Mouse (Mus musculus) forebrain, embryonic 10.5 days (tissue): ENCODE measurements at regions not wholly inside any gene's neighbourhood (a gene's known extent, or its start where the extent isn't known, plus 50 kb on each side); places are given as distances from the start of the nearest gene placed in this dataset.
"Not testable (repeated sequence)": the region's sequence is repeated elsewhere in the genome, so short reads cannot be mapped to it uniquely, and the experiment has no call there.

Source experiments
- DNase-seq: peaks from one replicate; pipeline ENCODE4 v3.0.0-alpha.2; 2017; ENCODE audit warnings: low spot score; ENCODE audit errors: extremely low spot score
- H3K27ac ChIP-seq: fragments of 300-500 bp; sonication (generic); 2 replicates; pipeline ENCODE4 v1.5.1; 2016; ENCODE audit warnings: mild to moderate bottlenecking
- H3K27me3 ChIP-seq: fragments of 300-500 bp; sonication (generic); 2 replicates; pipeline ENCODE4 v1.6.1; 2016; ENCODE audit warnings: mild to moderate bottlenecking; ENCODE audit not compliant: poor library complexity, severe bottlenecking
- H3K36me3 ChIP-seq: fragments of 300-500 bp; sonication (generic); replicated peaks from 2 replicates; pipeline ENCODE4 v1.6.1; 2016; ENCODE audit warnings: mild to moderate bottlenecking, moderate library complexity
- H3K4me1 ChIP-seq: fragments of 300-500 bp; sonication (generic); 2 replicates; pipeline ENCODE4 v1.6.1; 2016
- H3K4me3 ChIP-seq: fragments of 300-500 bp; sonication (generic); 2 replicates; pipeline ENCODE4 v1.5.1; 2016; ENCODE audit warnings: mild to moderate bottlenecking, moderate library complexity
- H3K9me3 ChIP-seq: fragments of 300-500 bp; sonication (generic); 2 replicates; pipeline ENCODE4 v1.6.1; 2016; ENCODE audit warnings: mild to moderate bottlenecking, moderate library complexity
- WGBS: fragments of 180-500 bp; shearing (Covaris S2); methylation state at CpG from one replicate; pipeline ENCODE4 v1.1.7; 2016; 5-methylcytosine and 5-hydroxymethylcytosine counted together

DNA sequence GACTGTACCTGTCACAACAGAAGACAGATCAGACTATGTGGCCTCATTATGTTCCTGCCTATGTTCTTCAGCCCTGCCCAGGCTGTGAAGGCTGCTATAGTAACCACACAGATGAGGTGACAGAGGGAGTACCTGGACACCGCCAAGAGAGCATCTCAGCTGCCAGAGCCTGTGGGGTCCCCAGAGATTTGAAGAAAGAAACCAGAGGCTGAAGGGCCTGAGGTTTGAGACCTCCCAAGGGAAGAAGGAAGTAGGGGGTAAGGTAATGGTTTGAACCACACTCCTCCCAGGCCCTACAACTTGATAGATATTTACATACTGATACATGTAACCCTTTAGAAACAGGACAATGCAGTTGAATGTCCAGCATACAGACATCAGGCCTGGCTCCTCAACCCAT lies 407.7 kb downstream of the Ptpru start:
- Histone ChIP-seq H3K27me3 (no peaks in the 10 kb centered on the region; the same call in 1 of the 2 replicates), H3K27ac (peak overlapping the region; percentile 63; the same call in 1 of the 2 replicates), H3K4me1 (peaks cover 32% of the 10 kb centered on the region), H3K36me3 (no peaks in the 10 kb centered on the region), H3K4me3 (no peak overlapping the region), H3K9me3 (no peaks in the 10 kb centered on the region)
- DNase-seq = no peak
- WGBS = 92% methylated on average over 1 of the region's 1 CpGs

DNA sequence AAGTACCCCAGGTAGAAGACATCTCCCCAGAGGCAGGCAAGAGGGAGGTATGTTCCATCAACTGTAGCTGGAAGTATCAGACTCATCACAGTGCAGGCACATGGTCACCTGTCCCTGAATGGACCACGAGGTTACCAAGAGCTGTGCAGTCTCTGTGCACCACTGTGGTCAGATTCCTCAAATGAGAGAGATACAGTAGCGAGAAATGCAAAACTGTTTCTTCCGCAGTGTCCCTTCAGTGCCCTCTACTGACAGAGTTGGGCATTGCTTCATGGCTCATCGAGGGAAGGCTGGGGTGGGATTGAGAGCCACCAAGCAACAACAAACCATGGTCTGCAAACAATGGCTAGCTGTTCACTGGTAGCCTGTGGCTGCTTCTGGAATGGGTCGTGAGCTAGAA lies 406.9 kb downstream of the Ptpru start:
- Histone ChIP-seq H3K27me3 (no peaks in the 10 kb centered on the region; the same call in 1 of the 2 replicates), H3K9me3 (no peaks in the 10 kb centered on the region), H3K27ac (peak overlapping the region; percentile 12; the same call in 1 of the 2 replicates), H3K4me1 (peaks cover 28% of the 10 kb centered on the region), H3K4me3 (no peak overlapping the region), H3K36me3 (no peaks in the 10 kb centered on the region)
- peak; percentile 67 for DNase-seq
- whole genome bisulfite sequencing = 11% methylated on average over 5 of the region's 5 CpGs

GRCm38 (mm10) chr4:131432591-131433177 lies 405.4 kb downstream of the Ptpru start:
- DNase-seq = no peak
- Histone ChIP-seq H3K27me3 (no peaks in the 10 kb centered on the region; the same call in 1 of the 2 replicates), H3K4me3 (no peak overlapping the region), H3K9me3 (no peaks in the 10 kb centered on the region), H3K4me1 (peaks cover 35% of the 10 kb centered on the region), H3K36me3 (no peaks in the 10 kb centered on the region), H3K27ac (peak overlapping the region; percentile 13; the same call in 1 of the 2 replicates)
- 72% methylated on average over 13 of the region's 13 CpGs for WGBS

DNA sequence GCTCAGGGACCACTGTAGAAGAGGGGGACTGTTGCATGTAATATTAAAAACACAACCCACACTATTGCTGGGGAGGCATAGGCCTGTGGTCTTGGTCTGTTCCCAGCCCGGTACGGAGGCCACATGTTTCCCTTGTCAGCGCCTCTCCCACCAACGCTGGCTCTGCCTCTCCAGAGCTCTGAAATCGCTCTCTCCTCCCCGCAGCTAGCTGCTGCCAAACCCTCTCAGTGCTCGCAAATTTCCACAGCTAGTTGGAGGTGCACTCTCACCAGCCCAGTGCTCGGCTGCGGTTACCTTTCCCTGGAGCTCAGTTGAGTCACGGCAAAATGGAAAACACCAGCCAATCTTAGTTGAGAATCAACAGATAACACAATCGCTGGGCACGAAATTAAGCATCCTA lies 402.9 kb downstream of the Ptpru start:
- Histone ChIP-seq H3K9me3 (no peaks in the 10 kb centered on the region), H3K27me3 (no peaks in the 10 kb centered on the region), H3K4me3 (no peak overlapping the region), H3K27ac (no peak overlapping the region), H3K4me1 (peaks cover 26% of the 10 kb centered on the region), H3K36me3 (no peaks in the 10 kb centered on the region)
- no peak for DNase-seq
- WGBS = 90% methylated on average over 12 of the region's 12 CpGs

GRCm38 (mm10) chr4:131438403-131438802 lies 399.7 kb downstream of the Ptpru start:
- Histone ChIP-seq H3K4me3 (no peak overlapping the region), H3K27ac (no peak overlapping the region), H3K4me1 (peaks cover 10% of the 10 kb centered on the region; the same call in 1 of the 2 replicates), H3K9me3 (no peaks in the 10 kb centered on the region), H3K36me3 (no peaks in the 10 kb centered on the region), H3K27me3 (no peaks in the 10 kb centered on the region)
- DNase-seq = no peak
- WGBS = 74% methylated on average over 2 of the region's 2 CpGs

- no peak overlapping the region for H3K27ac ChIP-seq
- H3K27me3 ChIP-seq = no peaks in the 10 kb centered on the region
- H3K4me3 ChIP-seq = no peak overlapping the region
- DNase-seq = no peak
- H3K4me1 ChIP-seq = peaks cover 10% of the 10 kb centered on the region; the same call in 1 of the 2 replicates
- WGBS = 48% methylated on average over 2 of the region's 2 CpGs
- no peaks in the 10 kb centered on the region for H3K36me3 ChIP-seq
- H3K9me3 ChIP-seq = no peaks in the 10 kb centered on the region
Observed at GRCm38 (mm10) chr4:131438883-131439282, 399.2 kb downstream of the Ptpru start.

DNA sequence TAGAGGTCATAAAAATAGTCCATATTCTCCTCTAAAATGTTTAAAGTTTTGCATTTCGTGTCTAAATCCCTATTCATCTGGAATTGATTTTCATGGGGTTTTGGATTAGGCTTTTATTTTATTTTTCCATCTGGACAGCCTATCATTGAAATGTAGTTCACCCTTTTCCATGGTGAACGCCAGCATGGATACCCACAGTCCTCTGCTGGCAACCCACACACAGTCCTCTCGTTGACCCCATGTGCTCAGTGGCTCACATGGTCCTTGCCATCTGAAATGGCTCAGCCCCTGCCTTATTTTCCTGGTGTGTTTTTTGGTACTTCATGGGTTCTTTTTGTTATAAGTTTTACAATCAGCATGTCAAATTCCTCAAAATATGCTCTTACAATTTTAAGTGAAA lies 397.2 kb downstream of the Ptpru start:
- no peak for DNase-seq
- Histone ChIP-seq H3K27me3 (no peaks in the 10 kb centered on the region), H3K9me3 (no peaks in the 10 kb centered on the region), H3K36me3 (no peaks in the 10 kb centered on the region), H3K4me1 (peaks cover 10% of the 10 kb centered on the region; the same call in 1 of the 2 replicates), H3K27ac (no peak overlapping the region), H3K4me3 (no peak overlapping the region)
- 84% methylated on average over 3 of the region's 3 CpGs for WGBS

DNA sequence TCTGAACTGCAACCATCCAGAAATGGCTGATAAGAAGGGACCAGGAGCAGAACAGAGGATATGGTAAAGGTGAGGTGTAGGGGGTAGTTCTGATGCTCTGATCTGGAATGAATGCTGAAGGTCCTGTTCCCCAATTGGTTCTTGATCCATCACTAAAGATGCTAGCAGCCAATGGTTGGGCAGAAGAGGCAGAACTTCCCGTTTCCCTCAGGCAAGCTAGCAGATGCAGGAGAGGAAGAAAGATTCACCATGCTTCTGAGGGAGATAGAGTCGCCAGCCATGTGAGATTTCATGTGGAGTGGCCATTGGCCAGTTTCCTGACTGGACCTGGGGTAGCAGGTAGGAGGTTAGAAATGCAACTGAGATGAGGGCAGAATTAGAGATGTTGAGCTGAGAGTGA lies 394.6 kb downstream of the Ptpru start:
- Histone ChIP-seq H3K27ac (no peak overlapping the region), H3K4me3 (no peak overlapping the region), H3K27me3 (no peaks in the 10 kb centered on the region), H3K9me3 (no peaks in the 10 kb centered on the region), H3K4me1 (peaks cover 3% of the 10 kb centered on the region; the same call in 1 of the 2 replicates), H3K36me3 (no peaks in the 10 kb centered on the region)
- DNase-seq = no peak
- 70% methylated on average over 2 of the region's 2 CpGs for WGBS

- 81% methylated on average over 1 of the region's 1 CpGs for WGBS
- DNase-seq = not testable (repeated sequence)
Observed at GRCm38 (mm10) chr4:131450296-131450695, 387.8 kb downstream of the Ptpru start.

DNA sequence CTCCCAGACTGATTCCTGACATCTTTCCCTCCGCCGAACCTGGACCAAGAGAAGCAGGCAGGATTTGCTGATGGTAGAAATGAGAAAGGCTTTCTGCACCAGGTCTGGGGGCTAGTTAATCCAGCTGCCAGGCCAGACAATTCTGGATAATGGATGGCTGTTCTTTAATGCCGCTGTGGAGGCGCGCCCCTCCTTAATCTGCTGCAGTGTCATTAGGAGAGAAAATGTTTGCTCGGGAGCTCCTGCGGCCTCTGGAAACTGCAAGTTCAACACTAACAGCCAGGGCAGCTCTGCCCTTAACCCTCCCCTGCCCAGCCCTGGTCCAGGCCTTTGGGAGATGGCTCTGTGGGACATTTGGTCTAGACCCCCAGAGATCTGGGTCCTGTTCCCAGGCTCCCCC lies 380.5 kb downstream of the Ptpru start:
- H3K9me3 ChIP-seq = no peaks in the 10 kb centered on the region
- 45% methylated on average over 7 of the region's 7 CpGs for WGBS
- peak; percentile 25 for DNase-seq
- H3K27me3 ChIP-seq = no peaks in the 10 kb centered on the region
- no peak overlapping the region for H3K4me3 ChIP-seq
- peak overlapping the region; percentile 81 for H3K27ac ChIP-seq
- no peaks in the 10 kb centered on the region for H3K36me3 ChIP-seq
- H3K4me1 ChIP-seq = peaks cover 61% of the 10 kb centered on the region

More at GRCm38 (mm10) chr4:131450296-131450695, 387.8 kb downstream of the Ptpru start:
- H3K27ac ChIP-seq, H3K27me3 ChIP-seq, H3K9me3 ChIP-seq, H3K4me1 ChIP-seq, H3K36me3 ChIP-seq, H3K4me3 ChIP-seq: not testable (repeated sequence)

GRCm38 (mm10) chr4:131459746-131460145 lies 378.3 kb downstream of the Ptpru start:
- no peaks in the 10 kb centered on the region for H3K27me3 ChIP-seq
- no peak overlapping the region for H3K4me3 ChIP-seq
- DNase-seq = no peak
- peaks cover 13% of the 10 kb centered on the region; the same call in 1 of the 2 replicates for H3K9me3 ChIP-seq
- 82% methylated on average over 5 of the region's 5 CpGs for WGBS
- peak overlapping the region; percentile 85 for H3K27ac ChIP-seq
- H3K4me1 ChIP-seq = peaks cover 64% of the 10 kb centered on the region
- H3K36me3 ChIP-seq = no peaks in the 10 kb centered on the region

GRCm38 (mm10) chr4:131461312-131461711 lies 376.8 kb downstream of the Ptpru start:
- Histone ChIP-seq H3K4me1 (peaks cover 64% of the 10 kb centered on the region), H3K27ac (peak overlapping the region; percentile 85), H3K36me3 (no peaks in the 10 kb centered on the region), H3K4me3 (no peak overlapping the region; the same call in 1 of the 2 replicates), H3K27me3 (no peaks in the 10 kb centered on the region), H3K9me3 (peaks cover 26% of the 10 kb centered on the region; the same call in 1 of the 2 replicates)
- 53% methylated on average over 4 of the region's 4 CpGs for WGBS
- DNase-seq = peak; percentile 28

GRCm38 (mm10) chr4:131461728-131462127 lies 376.4 kb downstream of the Ptpru start:
- Histone ChIP-seq H3K4me3 (no peak overlapping the region; the same call in 1 of the 2 replicates), H3K36me3 (no peaks in the 10 kb centered on the region), H3K4me1 (peaks cover 61% of the 10 kb centered on the region), H3K27me3 (no peaks in the 10 kb centered on the region), H3K9me3 (peaks cover 27% of the 10 kb centered on the region; the same call in 1 of the 2 replicates), H3K27ac (peak overlapping the region; percentile 85)
- DNase-seq = peak; percentile 43
- WGBS = 40% methylated on average over 7 of the region's 7 CpGs
